Mouse (Mus musculus) intestine, embryonic 16.5 days (tissue): ENCODE results near the gene Cmya5. TPM values are rescaled to one million over a fixed set of nuclear protein-coding genes. Genes with fewer than 3 reads are reported as not detected.

Experiments used
- ATAC-seq: fragments of 200-750 bp; cut with Nextera tagmentation; 2 replicates; pipeline ENCODE4 v1.8.0; 2017; ENCODE audit warnings: moderate TSS enrichment, moderate library complexity
- H3K27ac ChIP-seq: fragments of 300-500 bp; sonication (generic); 2 replicates; pipeline ENCODE4 v1.5.1; 2014; ENCODE audit warnings: mild to moderate bottlenecking, low read length
- H3K27me3 ChIP-seq: fragments of 300-500 bp; sonication (generic); replicated peaks from 2 replicates; pipeline ENCODE4 v1.6.1; 2014; ENCODE audit warnings: low read length, control low read depth, mixed read lengths; ENCODE audit not compliant: control insufficient read depth, insufficient read depth
- H3K36me3 ChIP-seq: fragments of 300-500 bp; sonication (generic); 2 replicates; pipeline ENCODE4 v1.6.1; 2014; ENCODE audit warnings: low read length, control low read depth; ENCODE audit not compliant: control insufficient read depth, insufficient read depth
- H3K4me1 ChIP-seq: fragments of 300-500 bp; sonication (generic); 2 replicates; pipeline ENCODE4 v1.6.1; 2014; ENCODE audit warnings: low read length, control low read depth, mixed read lengths; ENCODE audit not compliant: control insufficient read depth, insufficient read depth
- H3K4me2 ChIP-seq: fragments of 300-500 bp; sonication (generic); 2 replicates; pipeline ENCODE4 v1.6.1; 2014; ENCODE audit warnings: low read depth, low read length, control low read depth
- H3K4me3 ChIP-seq: fragments of 300-500 bp; sonication (generic); 2 replicates; pipeline ENCODE4 v1.5.1; 2014; ENCODE audit warnings: mild to moderate bottlenecking, low read length
- H3K9ac ChIP-seq: fragments of 300-500 bp; sonication (generic); 2 replicates; pipeline ENCODE4 v1.6.1; 2014; ENCODE audit warnings: low read depth, low read length
- H3K9me3 ChIP-seq: fragments of 300-500 bp; sonication (generic); 2 replicates; pipeline ENCODE4 v1.6.1; 2016; ENCODE audit warnings: low read length, control low read depth; ENCODE audit not compliant: control insufficient read depth
- WGBS: fragments of 180-500 bp; shearing (Covaris S2); extraction: QIAGEN DNeasy Blood & Tissue Kit; methylation state at CpG from one replicate; pipeline ENCODE4 v1.1.7; 2014; 5-methylcytosine and 5-hydroxymethylcytosine counted together
- polyA plus RNA-seq: library from polyadenylated mRNA; unstranded; fragments of >200 nt; fragmentation: Nextera tagmentation; extraction: Ambion mirVana; gene quantifications from 2 replicates; pipeline ENCODE4 v1.2.1, GENCODE M21; 2015

The Cmya5 gene
- polyA plus RNA-seq, 1 experiment from 2014 or later = 0.05 TPM

- no peaks in the 10 kb centered on the region for H3K4me1 ChIP-seq
- H3K36me3 ChIP-seq = no peaks in the 10 kb centered on the region
- no peak for ATAC-seq
- no peak overlapping the region for H3K9ac ChIP-seq
- H3K9me3 ChIP-seq = no peaks in the 10 kb centered on the region
- 72% methylated on average over 5 of the region's 5 CpGs for WGBS
- H3K27ac ChIP-seq = no peak overlapping the region
- H3K27me3 ChIP-seq = no peaks in the 10 kb centered on the region
- no peak overlapping the region for H3K4me3 ChIP-seq
- no peak overlapping the region for H3K4me2 ChIP-seq
Measured at GRCm38 (mm10) chr13:93058551-93059011, 85.9 kb downstream of the Cmya5 start.

GRCm38 (mm10) chr13:93057492-93058260 lies 86.8 kb downstream of the Cmya5 start:
- Histone ChIP-seq H3K36me3 (no peaks in the 10 kb centered on the region), H3K27me3 (no peaks in the 10 kb centered on the region), H3K9ac (no peak overlapping the region), H3K4me3 (no peak overlapping the region), H3K9me3 (no peaks in the 10 kb centered on the region), H3K4me2 (no peak overlapping the region), H3K27ac (no peak overlapping the region), H3K4me1 (no peaks in the 10 kb centered on the region)
- WGBS = 88% methylated on average over 7 of the region's 7 CpGs
- no peak for ATAC-seq

GRCm38 (mm10) chr13:93056091-93056490 lies 88.4 kb downstream of the Cmya5 start:
- ATAC-seq = no peak
- no peaks in the 10 kb centered on the region for H3K36me3 ChIP-seq
- 84% methylated on average over 1 of the region's 1 CpGs for WGBS

GRCm38 (mm10) chr13:93051483-93051882 lies 93.0 kb downstream of the Cmya5 start:
- Histone ChIP-seq H3K36me3 (no peaks in the 10 kb centered on the region), H3K27ac (no peak overlapping the region), H3K4me3 (no peak overlapping the region), H3K9ac (no peak overlapping the region), H3K27me3 (no peaks in the 10 kb centered on the region), H3K9me3 (no peaks in the 10 kb centered on the region), H3K4me1 (no peaks in the 10 kb centered on the region), H3K4me2 (no peak overlapping the region)
- WGBS = 82% methylated on average over 5 of the region's 5 CpGs
- ATAC-seq = no peak

More at GRCm38 (mm10) chr13:93056091-93056490, 88.4 kb downstream of the Cmya5 start:
- Histone ChIP-seq H3K4me1 (no peaks in the 10 kb centered on the region), H3K27me3 (no peaks in the 10 kb centered on the region), H3K4me3 (no peak overlapping the region), H3K4me2 (no peak overlapping the region), H3K9me3 (no peaks in the 10 kb centered on the region), H3K9ac (no peak overlapping the region), H3K27ac (no peak overlapping the region)

GRCm38 (mm10) chr13:93041021-93041420 lies 103.5 kb downstream of the Cmya5 start:
- Histone ChIP-seq H3K27ac (no peak overlapping the region), H3K27me3 (no peaks in the 10 kb centered on the region), H3K9me3 (no peaks in the 10 kb centered on the region), H3K9ac (no peak overlapping the region), H3K4me3 (no peak overlapping the region), H3K4me2 (no peak overlapping the region), H3K36me3 (no peaks in the 10 kb centered on the region), H3K4me1 (no peaks in the 10 kb centered on the region)
- 64% methylated on average over 9 of the region's 9 CpGs for WGBS
- ATAC-seq = no peak

- Histone ChIP-seq H3K9me3 (no peaks in the 10 kb centered on the region), H3K4me3 (no peak overlapping the region), H3K9ac (no peak overlapping the region), H3K27ac (no peak overlapping the region), H3K4me2 (no peak overlapping the region), H3K27me3 (no peaks in the 10 kb centered on the region), H3K4me1 (no peaks in the 10 kb centered on the region), H3K36me3 (no peaks in the 10 kb centered on the region)
- ATAC-seq = no peak
- WGBS = 61% methylated on average over 4 of the region's 4 CpGs
Measured at GRCm38 (mm10) chr13:93036218-93036617, 108.3 kb downstream of the Cmya5 start.

GRCm38 (mm10) chr13:93029337-93029736 lies 115.2 kb downstream of the Cmya5 start:
- Histone ChIP-seq H3K9me3 (no peaks in the 10 kb centered on the region), H3K4me2 (no peak overlapping the region), H3K4me3 (no peak overlapping the region), H3K36me3 (no peaks in the 10 kb centered on the region), H3K27me3 (no peaks in the 10 kb centered on the region), H3K27ac (no peak overlapping the region), H3K9ac (no peak overlapping the region), H3K4me1 (no peaks in the 10 kb centered on the region)
- WGBS = 89% methylated on average over 4 of the region's 4 CpGs
- ATAC-seq = no peak

- Histone ChIP-seq H3K4me1 (no peaks in the 10 kb centered on the region), H3K27me3 (no peaks in the 10 kb centered on the region), H3K36me3 (no peaks in the 10 kb centered on the region), H3K4me3 (no peak overlapping the region), H3K27ac (no peak overlapping the region), H3K9ac (no peak overlapping the region), H3K4me2 (no peak overlapping the region), H3K9me3 (no peaks in the 10 kb centered on the region)
- ATAC-seq = no peak
- 61% methylated on average over 2 of the region's 2 CpGs for WGBS
Measured at GRCm38 (mm10) chr13:93024837-93025236, 119.7 kb downstream of the Cmya5 start.

- Histone ChIP-seq H3K4me2 (no peak overlapping the region), H3K4me1 (no peaks in the 10 kb centered on the region), H3K9ac (no peak overlapping the region), H3K36me3 (no peaks in the 10 kb centered on the region), H3K9me3 (no peaks in the 10 kb centered on the region), H3K4me3 (no peak overlapping the region), H3K27me3 (no peaks in the 10 kb centered on the region), H3K27ac (no peak overlapping the region)
- no peak for ATAC-seq
- WGBS = 20% methylated on average over 1 of the region's 1 CpGs
Measured at GRCm38 (mm10) chr13:93022158-93022557, 122.4 kb downstream of the Cmya5 start.

- H3K27me3 ChIP-seq = no peaks in the 10 kb centered on the region
- no peak overlapping the region for H3K4me3 ChIP-seq
- no peak for ATAC-seq
- H3K4me1 ChIP-seq = no peaks in the 10 kb centered on the region
- H3K4me2 ChIP-seq = no peak overlapping the region
- no peak overlapping the region for H3K9ac ChIP-seq
- H3K9me3 ChIP-seq = no peaks in the 10 kb centered on the region
- no peaks in the 10 kb centered on the region for H3K36me3 ChIP-seq
- H3K27ac ChIP-seq = no peak overlapping the region
- WGBS = 69% methylated on average over 8 of the region's 8 CpGs
Measured at GRCm38 (mm10) chr13:93012952-93013351, 131.6 kb downstream of the Cmya5 start.
